Mouse (Mus musculus) heart, adult 2 months (tissue): Measurements from ENCODE around the gene A4gnt. TPM values are rescaled to one million over a fixed set of nuclear protein-coding genes. Genes with fewer than 3 reads are reported as not detected.
A peak's percentile ranks its signal among the peaks of the same experiment; 100 is the strongest.
"Not testable (repeated sequence)": the region's sequence is repeated elsewhere in the genome, so short reads cannot be mapped to it uniquely, and the experiment has no call there.

Experiments used
- DNase-seq, 2 experiments: peaks; one replicate each; pipeline ENCODE4 v3.0.0; 2021
- H3K27ac ChIP-seq: fragments of 200-600 bp; 2 replicates; pipeline ENCODE4 v1.8.1; 2022
- H3K27me3 ChIP-seq: fragments of 200-500 bp; 2 replicates; pipeline ENCODE4 v1.6.1; 2012; ENCODE audit warnings: mild to moderate bottlenecking, low read length, inconsistent platforms, mixed read lengths; ENCODE audit not compliant: control insufficient read depth, insufficient read depth
- H3K36me3 ChIP-seq: fragments of 200-500 bp; 2 replicates; pipeline ENCODE4 v1.6.1; 2012; ENCODE audit warnings: low read length, inconsistent platforms; ENCODE audit not compliant: control insufficient read depth, insufficient read depth
- H3K4me1 ChIP-seq: fragments of 200-500 bp; 2 replicates; pipeline ENCODE4 v1.6.1; 2011; ENCODE audit warnings: low read length; ENCODE audit not compliant: control insufficient read depth, insufficient read depth
- H3K4me3 ChIP-seq: fragments of 200-600 bp; 2 replicates; pipeline ENCODE4 v1.8.1; 2022
- H3K79me2 ChIP-seq: fragments of 200-500 bp; replicated peaks from 2 replicates; pipeline ENCODE4 v1.6.1; 2012; ENCODE audit warnings: mild to moderate bottlenecking, inconsistent platforms, low read length, moderate library complexity, mixed read lengths; ENCODE audit not compliant: control insufficient read depth, insufficient read depth
- H3K9ac ChIP-seq: fragments of 200-500 bp; 2 replicates; pipeline ENCODE4 v1.6.1; 2012; ENCODE audit warnings: low read depth, mild to moderate bottlenecking, control low read depth, inconsistent platforms, low read length, mixed read lengths
- CTCF ChIP-seq: fragments of 200-600 bp; IDR thresholded peaks from 2 replicates; pipeline ENCODE4 v1.8.1; 2022; ENCODE audit warnings: antibody characterized with exemption, mild to moderate bottlenecking, moderate library complexity
- EP300 ChIP-seq: fragments of 200-500 bp; IDR thresholded peaks from 2 replicates; pipeline ENCODE4 v1.6.1; 2011; ENCODE audit warnings: low read depth, low read length, control low read depth; ENCODE audit not compliant: insufficient read depth
- POLR2A ChIP-seq: fragments of 200-500 bp; IDR thresholded peaks from 2 replicates; pipeline ENCODE4 v1.6.1; 2011; ENCODE audit warnings: mild to moderate bottlenecking, low read depth, low read length, control low read depth; ENCODE audit not compliant: insufficient read depth
- WGBS: fragments of 180-500 bp; shearing (Covaris S2); methylation state at CpG from one replicate; pipeline ENCODE4 v1.1.7; 2018; 5-methylcytosine and 5-hydroxymethylcytosine counted together
- intact Hi-C: fragments of 180-260 bp; cut with DNase I; formaldehyde crosslinking; loops from one replicate; pipeline ENCODE4 v1.15.1; 2025
- polyA plus RNA-seq: library from polyadenylated mRNA; depleted of rRNA; stranded (reverse); fragments of >200 nt; gene quantifications from 2 replicates; pipeline ENCODE4 v1.2.3, GENCODE M21; 2012
- total RNA-seq, 2 experiments: library from RNA; stranded (reverse); gene quantifications; 2 replicates each; pipeline ENCODE4 v1.2.3; 2021

The A4gnt gene
- total and polyA plus RNA-seq, 3 experiments, result not detected

- no peak overlapping the region for H3K9ac ChIP-seq
- no peak for DNase-seq
Measured at GRCm38 (mm10) chr9:99580655-99581054, 31.6 kb upstream of the A4gnt start.

DNA sequence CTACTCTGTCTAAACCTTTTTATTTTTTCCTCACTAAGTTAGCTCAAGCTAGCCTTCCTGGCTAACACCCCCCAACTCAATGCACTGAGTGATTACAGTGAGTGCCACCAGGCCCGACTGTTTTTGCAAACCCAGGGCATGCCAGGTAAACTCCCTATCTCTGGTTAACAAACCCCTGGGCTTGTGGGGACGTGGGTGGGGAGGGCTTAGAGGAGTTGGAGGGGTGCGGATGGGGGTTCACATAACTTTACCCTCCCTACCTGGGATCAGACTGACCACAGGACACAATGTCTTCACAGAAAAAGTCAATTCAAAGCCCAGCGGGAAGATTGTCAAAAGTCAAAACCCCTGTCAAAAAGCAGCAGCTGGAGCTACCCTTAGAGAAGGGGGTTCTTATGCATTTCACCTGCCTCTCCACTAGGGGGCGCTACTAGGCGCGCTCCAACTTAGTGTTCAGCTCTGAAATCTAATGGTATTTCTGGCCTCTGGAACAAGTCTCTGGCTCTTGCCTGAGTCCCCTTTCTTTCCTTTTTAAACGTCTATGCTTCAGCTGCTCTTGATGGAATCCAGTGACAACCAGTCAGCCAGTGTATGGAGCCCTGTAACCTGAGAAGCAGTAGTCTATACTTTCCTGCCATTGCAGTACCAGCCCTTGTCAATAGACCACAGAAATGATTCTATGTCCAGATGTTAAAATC, 24.6 kb upstream of the A4gnt start:
- no peaks in the 10 kb centered on the region for H3K79me2 ChIP-seq
- TF ChIP-seq CTCF (no peak; the same call in 1 of the 2 replicates), EP300 (no peak), POLR2A (no peak)
- H3K36me3 ChIP-seq, result no peaks in the 10 kb centered on the region
- no peak overlapping the region for H3K9ac ChIP-seq
- 27% methylated on average over 8 of the region's 8 CpGs for WGBS
- H3K4me3 ChIP-seq, result no peak overlapping the region
- intact Hi-C loops, result loop anchor here (1.0 kb wide), 1 partner anchor 75 kb away; no protein-coding TSS in a partner anchor
- no peaks in the 10 kb centered on the region for H3K27me3 ChIP-seq
- no peak overlapping the region for H3K27ac ChIP-seq
- peak; percentile 31 to 63 for DNase-seq
- H3K4me1 ChIP-seq, result no peaks in the 10 kb centered on the region

More at GRCm38 (mm10) chr9:99580655-99581054, 31.6 kb upstream of the A4gnt start:
- intact Hi-C loops, result loop anchor here (2.0 kb wide), 1 partner anchor 112 kb away; no protein-coding TSS in a partner anchor
- no peak overlapping the region for H3K27ac ChIP-seq
- peaks cover 1% of the 10 kb centered on the region; the same call in 1 of the 2 replicates for H3K79me2 ChIP-seq
- H3K4me3 ChIP-seq, result no peak overlapping the region
- peaks cover 3% of the 10 kb centered on the region; the same call in 1 of the 2 replicates for H3K36me3 ChIP-seq
- no peaks in the 10 kb centered on the region for H3K27me3 ChIP-seq
- WGBS, result 30% methylated on average over 2 of the region's 2 CpGs
- H3K4me1 ChIP-seq, result peaks cover 1% of the 10 kb centered on the region; the same call in 1 of the 2 replicates
- TF ChIP-seq EP300, result no peak
- peak; percentile 78 for TF ChIP-seq CTCF

GRCm38 (mm10) chr9:99591144-99591543, 21.2 kb upstream of the A4gnt start:
- no peaks in the 10 kb centered on the region for H3K4me1 ChIP-seq
- no peaks in the 10 kb centered on the region for H3K79me2 ChIP-seq
- H3K36me3 ChIP-seq, result no peaks in the 10 kb centered on the region
- TF ChIP-seq POLR2A, result no peak
- no peak for TF ChIP-seq EP300
- no peak for TF ChIP-seq CTCF
- no peak overlapping the region for H3K4me3 ChIP-seq
- whole genome bisulfite sequencing, result 62% methylated on average over 8 of the region's 8 CpGs
- no peak overlapping the region for H3K27ac ChIP-seq
- no peak for DNase-seq
- intact Hi-C loops, result no loop called here
- no peaks in the 10 kb centered on the region for H3K27me3 ChIP-seq
- H3K9ac ChIP-seq, result no peak overlapping the region

GRCm38 (mm10) chr9:99599127-99599526, 13.2 kb upstream of the A4gnt start:
- 90% methylated on average over 6 of the region's 6 CpGs for WGBS
- H3K9ac ChIP-seq, intact Hi-C loops: not testable (repeated sequence)

DNA sequence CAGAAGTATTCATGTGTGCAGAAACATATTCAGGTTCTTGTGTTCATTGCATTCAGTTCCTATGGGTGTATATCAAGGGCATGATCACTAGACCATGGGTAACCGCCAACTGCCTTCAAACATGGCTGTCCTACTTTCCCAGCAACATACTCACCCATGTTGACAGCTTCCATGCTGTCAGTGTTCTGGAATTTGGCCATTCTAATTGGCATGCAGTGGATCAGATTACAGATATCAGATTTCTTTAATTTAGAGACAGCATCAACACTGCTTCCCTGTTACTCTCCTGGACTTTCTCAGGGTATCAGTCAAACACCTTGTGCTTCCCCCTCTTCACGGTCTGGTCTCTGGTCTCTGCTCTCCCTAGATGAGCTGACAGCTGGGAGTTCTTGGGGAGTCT, 8.7 kb upstream of the A4gnt start:
- no peaks in the 10 kb centered on the region for H3K36me3 ChIP-seq

More at GRCm38 (mm10) chr9:99599127-99599526, 13.2 kb upstream of the A4gnt start:
- not testable (repeated sequence) for H3K4me1 ChIP-seq, H3K36me3 ChIP-seq, H3K79me2 ChIP-seq, H3K4me3 ChIP-seq, H3K27me3 ChIP-seq, DNase-seq, H3K27ac ChIP-seq

GRCm38 (mm10) chr9:99619688-99620087, 7.4 kb downstream of the A4gnt start:
- H3K79me2 ChIP-seq, result no peaks in the 10 kb centered on the region
- no peaks in the 10 kb centered on the region for H3K36me3 ChIP-seq
- TF ChIP-seq POLR2A (no peak), EP300 (no peak), CTCF (no peak)
- H3K27ac ChIP-seq, result no peak overlapping the region
- intact Hi-C loops, result no loop called here
- no peak overlapping the region for H3K9ac ChIP-seq
- no peak for DNase-seq
- no peaks in the 10 kb centered on the region for H3K27me3 ChIP-seq
- H3K4me1 ChIP-seq, result no peaks in the 10 kb centered on the region
- 87% methylated on average over 8 of the region's 8 CpGs for WGBS
- no peak overlapping the region for H3K4me3 ChIP-seq

More for the DNA sequence above, 8.7 kb upstream of the A4gnt start:
- TF ChIP-seq CTCF (no peak), EP300 (no peak), POLR2A (no peak)
- Histone ChIP-seq H3K9ac (no peak overlapping the region), H3K27me3 (no peaks in the 10 kb centered on the region), H3K79me2 (no peaks in the 10 kb centered on the region), H3K27ac (no peak overlapping the region), H3K4me3 (no peak overlapping the region), H3K4me1 (no peaks in the 10 kb centered on the region)
- DNase-seq, result no peak
- intact Hi-C loops, result no loop called here
- whole genome bisulfite sequencing, result 75% methylated on average over 2 of the region's 2 CpGs
